Mouse (Mus musculus): ENCODE data around the gene A930002H24Rik.

The A930002H24Rik gene

DNA sequence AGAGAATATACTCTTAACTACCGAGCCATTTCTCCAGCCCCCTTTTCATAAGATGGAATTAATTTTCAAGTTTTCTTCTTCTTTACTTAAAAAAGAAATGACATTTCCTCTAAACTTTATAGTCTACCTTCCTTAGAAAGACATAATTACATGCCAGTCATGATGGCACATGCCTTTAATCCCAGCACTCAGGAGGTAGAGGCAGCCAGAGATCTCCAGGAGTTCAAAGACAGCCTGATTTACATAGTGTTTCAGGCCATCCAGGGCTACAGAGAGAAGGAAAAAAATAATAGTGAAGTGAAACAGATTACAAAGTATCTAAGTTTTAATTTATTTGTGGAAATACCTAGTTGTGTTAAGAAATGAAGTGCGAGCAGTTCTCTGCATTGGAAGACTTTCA is 27.4 kb downstream of the A930002H24Rik start:
- DNase-seq (ENCODE audit: low spot score) = no peak

DNA sequence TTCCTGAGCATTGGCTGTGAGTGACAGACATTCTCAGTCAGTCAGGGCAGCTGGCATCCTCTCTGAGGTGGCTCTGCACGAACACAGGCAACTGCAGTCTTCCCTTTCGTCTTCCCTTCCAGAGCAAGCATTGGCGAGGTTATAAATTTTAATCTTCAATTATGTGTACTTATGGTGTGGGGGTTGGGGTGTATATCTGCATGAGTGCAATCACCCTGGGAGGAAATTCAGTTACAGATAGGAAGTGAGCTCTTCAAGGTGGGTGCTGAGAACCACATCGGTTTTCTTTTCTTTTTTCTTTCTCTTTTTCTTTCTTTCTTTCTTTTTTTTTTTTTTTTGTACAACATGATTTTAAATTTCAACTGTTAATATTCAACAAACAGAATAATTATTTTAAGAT is 32.0 kb downstream of the A930002H24Rik start:
- no peak for DNase-seq (ENCODE audit: low spot score)

DNA sequence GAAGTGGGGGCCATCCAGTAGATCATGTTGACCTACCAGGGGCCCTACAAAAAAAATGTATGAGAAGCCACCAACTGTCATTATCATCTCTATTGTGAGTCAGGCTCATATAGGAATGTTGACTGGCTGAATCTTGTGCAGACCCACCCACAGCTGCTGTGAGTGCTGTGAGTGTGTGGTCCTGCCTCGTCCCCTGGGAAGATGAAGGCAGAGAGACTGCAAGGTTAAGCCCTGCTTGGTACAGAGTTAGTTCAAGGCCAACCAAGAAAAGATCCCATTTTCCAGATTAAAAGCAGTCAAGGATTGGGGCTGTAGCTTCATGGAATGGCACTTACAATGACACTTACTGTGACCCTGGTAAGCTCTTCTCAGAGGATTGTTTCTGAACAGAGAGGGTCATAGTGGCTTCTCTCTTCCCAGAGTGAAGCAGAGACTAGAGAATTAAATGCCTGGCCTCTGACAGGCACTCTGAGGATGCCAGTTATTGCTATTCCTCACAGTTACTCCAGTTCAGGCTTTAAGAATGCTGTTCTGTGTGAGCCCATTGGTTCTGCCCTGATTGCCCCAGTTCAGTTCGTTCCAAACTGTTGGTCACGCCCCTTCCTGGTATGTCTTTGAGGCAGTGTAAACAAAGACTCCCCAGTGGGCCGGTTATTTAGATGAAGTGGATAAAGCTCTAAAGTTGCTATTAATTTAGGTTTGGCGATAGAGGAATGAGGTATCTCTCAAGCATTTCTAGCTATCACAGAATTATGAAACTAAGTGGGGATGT is 34.8 kb downstream of the A930002H24Rik start:
- no peak for DNase-seq (ENCODE audit: low spot score)

DNA sequence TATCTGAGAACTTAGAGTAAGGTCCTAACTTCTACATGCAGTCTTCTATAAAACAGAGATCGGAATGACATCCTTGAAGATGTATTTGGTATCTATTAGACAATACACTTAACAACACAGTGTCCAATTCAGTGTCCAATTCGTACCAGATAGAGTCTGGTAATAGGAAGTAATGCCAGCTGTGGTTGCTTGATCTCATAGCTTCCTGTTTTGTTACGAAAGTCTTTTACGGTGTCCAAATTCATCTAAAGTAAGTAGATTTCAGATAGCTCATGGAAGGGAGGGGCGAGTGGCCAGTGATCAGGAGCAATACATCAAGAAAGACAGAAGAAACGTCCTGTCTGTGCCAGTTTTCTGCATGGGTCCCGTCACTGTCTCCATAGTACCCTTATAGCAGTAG is 36.8 kb downstream of the A930002H24Rik start:
- no peak for DNase-seq (ENCODE audit: low spot score)

DNA sequence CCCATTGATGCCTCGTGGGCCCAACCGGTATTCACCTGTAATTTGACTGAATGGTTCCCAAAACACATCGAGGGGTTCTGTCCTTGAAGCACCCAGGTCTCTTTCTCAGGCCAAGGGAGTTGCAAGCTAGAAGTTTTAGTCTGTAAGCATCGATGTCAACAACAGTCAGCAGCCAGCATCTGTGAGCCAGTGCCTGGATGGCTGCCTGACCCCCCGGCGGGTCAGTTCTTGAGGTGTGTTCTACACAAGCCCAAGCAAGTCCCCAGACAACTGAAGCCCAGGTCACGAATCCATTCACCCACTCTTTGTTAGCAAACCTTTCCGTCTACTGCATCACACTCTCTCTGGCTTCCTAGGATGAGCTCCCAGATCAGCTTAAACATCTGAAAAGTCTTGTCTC is 37.4 kb downstream of the A930002H24Rik start:
- DNase-seq (ENCODE audit: low spot score) = no peak

DNA sequence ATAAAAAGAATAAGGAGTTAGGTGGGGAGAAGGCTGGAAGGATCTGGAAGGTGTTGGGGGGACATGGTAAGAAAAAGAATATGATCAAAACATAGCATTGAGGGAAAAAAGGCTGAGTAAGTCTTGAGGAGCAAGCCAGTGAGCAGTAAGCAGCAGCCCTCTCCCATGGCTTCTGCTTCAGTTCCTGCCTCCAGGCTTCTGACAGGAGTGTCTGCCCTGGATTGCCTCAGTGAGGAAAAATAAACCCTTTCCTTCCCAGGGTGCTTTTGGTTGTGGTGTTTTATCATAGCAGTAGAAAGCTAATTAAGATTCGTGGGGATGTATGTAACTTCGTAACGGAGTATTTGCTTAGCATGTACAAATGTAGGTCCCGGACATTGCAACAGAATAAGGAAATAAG is 39.5 kb downstream of the A930002H24Rik start:
- DNase-seq (ENCODE audit: low spot score) = no peak

DNA sequence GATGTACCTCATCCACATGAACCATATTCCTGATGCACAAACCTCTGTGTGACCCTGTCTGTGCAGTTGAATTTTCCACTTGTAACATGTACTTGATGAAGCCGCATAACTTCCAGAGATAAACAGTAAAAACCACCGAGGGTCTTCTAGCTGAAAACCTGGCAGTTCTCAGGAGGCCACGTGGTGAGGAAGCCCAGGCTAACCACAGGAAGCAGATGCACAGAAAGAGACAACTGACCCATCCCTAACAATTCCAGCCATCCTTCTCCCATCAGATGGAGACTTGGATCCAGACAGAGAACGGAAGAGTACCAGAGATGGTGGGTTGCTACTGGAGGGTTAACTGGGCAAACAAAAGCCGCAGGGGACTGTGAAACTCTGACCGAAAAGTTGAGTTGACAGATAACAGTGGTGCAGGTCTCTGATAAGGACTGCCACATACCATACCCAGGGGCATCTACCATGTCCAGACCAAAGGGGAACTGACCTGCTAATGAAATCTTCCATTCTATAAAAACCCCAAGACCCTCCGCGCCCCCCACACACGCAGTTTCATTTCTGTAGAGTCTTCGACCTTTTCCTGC is 45.1 kb downstream of the A930002H24Rik start:
- no peak for DNase-seq (ENCODE audit: low spot score)

DNA sequence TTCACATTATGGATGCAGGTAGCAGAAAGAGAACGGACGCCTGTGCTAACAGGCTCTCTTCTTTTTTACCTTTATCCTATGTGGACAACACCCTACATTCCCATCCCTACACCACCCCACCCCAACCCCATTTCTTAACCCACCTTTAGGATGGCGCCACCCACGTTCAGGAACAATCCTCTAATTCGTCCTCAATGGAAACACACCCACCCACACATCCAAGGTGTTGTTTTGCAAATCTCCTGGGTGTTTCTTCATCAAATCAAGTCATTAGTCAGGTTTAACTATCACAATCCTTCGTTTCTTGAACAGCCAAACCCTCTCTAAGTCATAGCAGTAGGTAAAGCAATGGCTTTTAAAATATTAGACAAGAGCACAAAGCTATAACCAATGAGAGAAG is 50.0 kb downstream of the A930002H24Rik start:
- DNase-seq (ENCODE audit: low spot score) = no peak

All from ovary, postnatal 36 days (tissue).